21 mouse cellular contexts compared by ENCODE assay signal in the genomic region with DNA sequence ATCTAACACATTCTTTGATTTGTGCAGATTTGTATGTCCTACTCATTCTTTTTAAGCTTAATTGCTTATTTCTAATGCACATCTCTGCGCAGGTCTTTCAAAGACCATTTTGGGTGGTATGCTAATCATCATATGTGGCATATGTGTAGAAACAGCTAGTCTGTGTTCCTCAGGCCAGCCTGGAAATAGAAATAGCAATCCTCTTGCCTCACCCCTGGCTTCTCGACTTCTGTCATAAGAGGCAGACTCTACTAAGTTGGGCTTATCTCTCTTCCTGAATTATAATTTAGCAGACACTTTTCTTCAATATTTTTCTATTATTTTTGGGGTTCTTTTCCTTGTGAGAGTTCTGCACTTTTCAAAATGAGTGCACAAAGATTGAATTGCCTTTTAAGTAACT. TPM values are rescaled to one million over a fixed set of nuclear protein-coding genes. Genes with fewer than 3 reads are reported as not detected.
DNase-seq lines count a peak whose midpoint lies in the region; ATAC-seq and TF ChIP-seq lines count a peak whose summit lies in the region.
"Had no signal": no experiment of that assay in that cellular context is flagged by ENCODE, and none has a peak within 500 bp of the region (broad histone marks: within the 10 kb centered on the region; RNA-seq: fewer than 3 reads in every experiment).

No protein-coding gene starts in this region.

- H3K4me1 ChIP-seq in heart, postnatal 0 days (ENCODE audit: control insufficient read depth, insufficient read depth): peaks cover 31% of the 10 kb centered on the region
- 0 out of 2 replicates have a peak, but pooled peaks cover 4% of the 10 kb centered on the region for H3K4me1 ChIP-seq in heart, embryonic 10.5 days
- H3K4me1 ChIP-seq: forebrain, embryonic 10.5 days; limb, embryonic 10.5 days had no signal

- H3K9ac ChIP-seq in heart, postnatal 0 days (replicated peaks; ENCODE audit: low read depth, low read length): no peak overlapping the region

- H3K27ac ChIP-seq in heart, postnatal 0 days (ENCODE audit: low read depth): peak overlapping the region; percentile 66
- H3K27ac ChIP-seq in heart, embryonic 10.5 days: no peak overlapping the region
- H3K27ac ChIP-seq: forebrain, embryonic 10.5 days; limb, embryonic 10.5 days had no signal

- TF ChIP-seq EP300 in heart, postnatal 0 days (IDR thresholded peaks at IDR 0.05; ENCODE audit: low read depth): no peak

- H3K27me3 ChIP-seq in heart, postnatal 0 days (ENCODE audit: control insufficient read depth, insufficient read depth, low read length): no peaks in the 10 kb centered on the region
- H3K27me3 ChIP-seq in heart, embryonic 10.5 days (ENCODE audit: insufficient read depth, poor library complexity, severe bottlenecking): no peaks in the 10 kb centered on the region

- TF ChIP-seq CTCF in heart, postnatal 0 days (IDR thresholded peaks at IDR 0.05; ENCODE audit: low read depth): no peak

- peak; percentile 40 for DNase-seq in heart, postnatal 0 days (ENCODE audit: low spot score)
- DNase-seq in heart, embryonic 10.5 days (ENCODE audit: low spot score): no peak
- peak; percentile 30 for DNase-seq in lung, postnatal 14 days
- DNase-seq in lung, adult 18-20 months: no peak
- DNase-seq in lung, postnatal 36 days: peak; percentile 55
- DNase-seq in left cerebral cortex, adult 11 months (ENCODE audit: low spot score): no peak
- DNase-seq in adrenal gland, adult 18-20 months (ENCODE audit: low spot score in 2 of 2): no peak
- DNase-seq: adrenal gland, postnatal 10 days; cerebellum, adult 8-10 months; kidney, postnatal 14 days; layer of hippocampus, postnatal 36 days; midbrain, embryonic 14.5 days; right cerebral cortex, adult 18-20 months; thymus, adult 18-20 months had no signal

- ATAC-seq in heart, postnatal 0 days (ENCODE audit: insufficient read depth, low read depth): peak; percentile 63; the same call in 1 of the 2 replicates
- ATAC-seq: inflammation-experienced regulatory T-cells, adult 6 months had no signal

- no peak overlapping the region for H3K4me3 ChIP-seq in heart, postnatal 0 days (ENCODE audit: low read depth, low read length)
- no peak overlapping the region for H3K4me3 ChIP-seq in heart, embryonic 10.5 days
- H3K4me3 ChIP-seq: forebrain, embryonic 10.5 days; limb, embryonic 10.5 days had no signal

- 0 out of 2 replicates have a peak, but pooled peaks cover 5% of the 10 kb centered on the region for H3K9me3 ChIP-seq in heart, postnatal 0 days (replicated peaks; ENCODE audit: control insufficient read depth, low read length)
- no peaks in the 10 kb centered on the region; the same call in 1 of the 2 replicates for H3K9me3 ChIP-seq in heart, embryonic 10.5 days
- H3K9me3 ChIP-seq: forebrain, embryonic 10.5 days; limb, embryonic 10.5 days had no signal

- WGBS in heart, postnatal 0 days: 34% methylated on average over 2 of the region's 2 CpGs
- WGBS in heart, embryonic 10.5 days: 63% methylated on average over 2 of the region's 2 CpGs

- no peak overlapping the region for H3K4me2 ChIP-seq in heart, postnatal 0 days (ENCODE audit: low read depth, low read length)

- H3K36me3 ChIP-seq in heart, postnatal 0 days (replicated peaks; ENCODE audit: control insufficient read depth, insufficient read depth, low read length): no peaks in the 10 kb centered on the region
- no peaks in the 10 kb centered on the region for H3K36me3 ChIP-seq in heart, embryonic 10.5 days
- H3K36me3 ChIP-seq: forebrain, embryonic 10.5 days; limb, embryonic 10.5 days had no signal

RNA-seq across cellular contexts. Expression of gene Selenop, which starts 17.7 kb away (rescaled TPM):
- total RNA-seq in heart, postnatal 0 days (2014; rRNA removed; ENCODE audit: low replicate concordance): 264 and 358 TPM in 2 replicates
- 169 and 190 TPM in 2 replicates for polyA plus RNA-seq in heart, postnatal 0 days (2015; fragmentation: Nextera tagmentation; extraction: Ambion mirVana)
- polyA plus RNA-seq in heart, embryonic 10.5 days (2016; fragmentation: Nextera tagmentation; extraction: Ambion mirVana): 52.3 and 74.2 TPM in 2 replicates
- total RNA-seq in adrenal gland, adult 18-20 months (2021): 100 to 1,000 TPM; 333 to 416 TPM

RNA-seq across cellular contexts. Expression of gene Ccdc152, which starts 52.7 kb away (rescaled TPM):
- not detected in 2 replicates for total RNA-seq in heart, postnatal 0 days (2014; rRNA removed; ENCODE audit: low replicate concordance)
- 0.54 and 0.87 TPM in 2 replicates for polyA plus RNA-seq in heart, postnatal 0 days (2015; fragmentation: Nextera tagmentation; extraction: Ambion mirVana)
- polyA plus RNA-seq in heart, embryonic 10.5 days (2016; fragmentation: Nextera tagmentation; extraction: Ambion mirVana): not detected in 2 replicates
- under 1 TPM in 1 of 2 experiments, not detected in 1; 0.58 TPM for total RNA-seq in adrenal gland, adult 18-20 months (2021)
- total RNA-seq: adrenal gland, postnatal 10 days; granulocyte monocyte progenitor cell, adult 5-6 weeks; layer of hippocampus, postnatal 36 days; megakaryocyte progenitor cell, adult 5-6 weeks; MEL had no signal
- polyA plus RNA-seq: hindbrain, embryonic 11.5 days; limb, embryonic 10.5 days had no signal

Comparison
In these comparisons a context has a peak if more than half of its experiments do, and no peak if none do; other contexts are left out.
1. DNase-seq: peak in heart, postnatal 0 days (single experiment), lung, postnatal 14 days (single experiment) and lung, postnatal 36 days (single experiment); none in heart, embryonic 10.5 days (single experiment), lung, adult 18-20 months (0 of 2), left cerebral cortex, adult 11 months (single experiment) and adrenal gland, adult 18-20 months (0 of 2).